Mouse (Mus musculus) ES-E14 (cell line): ENCODE measurements around the gene Il10ra.

Experiments
- CHD2 ChIP-seq: IDR thresholded peaks from 2 replicates; pipeline ENCODE4 v1.6.1; 2014; ENCODE audit warnings: mild to moderate bottlenecking, low read depth, low read length, inconsistent platforms
- HCFC1 ChIP-seq: IDR thresholded peaks from 2 replicates; pipeline ENCODE4 v1.6.1; 2012; ENCODE audit warnings: low read length, inconsistent platforms, borderline replicate concordance; ENCODE audit not compliant: insufficient read depth
- MAFK ChIP-seq: IDR thresholded peaks from 2 replicates; pipeline ENCODE4 v1.6.1; 2014; ENCODE audit warnings: mild to moderate bottlenecking, low read depth, low read length, inconsistent platforms; ENCODE audit not compliant: insufficient read depth
- ZC3H11A ChIP-seq: IDR thresholded peaks from 2 replicates; pipeline ENCODE4 v1.6.1; 2012; ENCODE audit warnings: low read depth, mild to moderate bottlenecking, inconsistent platforms, low read length, borderline replicate concordance
- ZNF384 ChIP-seq: IDR thresholded peaks from 2 replicates; pipeline ENCODE4 v1.6.1; 2012; ENCODE audit warnings: low read depth, low read length, inconsistent platforms

DNA sequence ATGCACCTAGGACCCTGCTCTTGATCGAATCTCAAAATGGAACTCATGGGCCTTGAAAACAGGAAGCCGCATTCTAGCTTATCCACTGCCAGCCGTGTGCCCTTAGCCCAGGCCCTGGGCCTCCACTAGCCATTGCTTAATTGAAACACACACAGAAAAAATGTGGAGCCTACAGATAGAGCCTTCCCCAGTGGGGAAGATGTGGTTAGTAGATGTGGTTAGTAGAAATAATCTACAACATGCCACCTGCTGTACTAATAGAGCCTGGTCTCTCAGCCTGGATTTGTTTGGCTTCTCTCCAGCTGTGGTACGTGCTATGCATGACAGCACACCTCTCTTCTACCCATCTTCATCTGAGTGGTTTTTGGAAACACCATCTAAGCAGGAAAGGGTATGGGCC, 5.3 kb upstream of the Il10ra start:
- TF ChIP-seq CHD2 (no peak), ZNF384 (no peak), ZC3H11A (no peak), HCFC1 (no peak), MAFK (no peak)
